Mouse (Mus musculus): ENCODE measurements around the gene Prss45.

GRCm38 (mm10) chr9:110797013-110797412 is 37.4 kb upstream of the Prss45 start:
- no peak for TF ChIP-seq EP300 (IDR thresholded peaks at IDR 0.05; ENCODE audit: low read depth)
- no peak for TF ChIP-seq CTCF (IDR thresholded peaks at IDR 0.05; ENCODE audit: low read depth)

Data from liver, postnatal 0 days (tissue).